Mouse (Mus musculus) hindbrain, embryonic 10.5 days (tissue): ENCODE measurements around the gene Alkbh3. TPM values are rescaled to one million over a fixed set of nuclear protein-coding genes. Genes with fewer than 3 reads are reported as not detected.
A peak's percentile ranks its signal among the peaks of the same experiment; 100 is the strongest.

Experiments
- DNase-seq: peaks from one replicate; pipeline ENCODE4 v3.0.0-alpha.2; 2017; ENCODE audit warnings: low spot score
- H3K27ac ChIP-seq: fragments of 300-500 bp; sonication (generic); 2 replicates; pipeline ENCODE4 v1.5.1; 2016; ENCODE audit warnings: mild to moderate bottlenecking, moderate library complexity
- H3K27me3 ChIP-seq: fragments of 300-500 bp; sonication (generic); 2 replicates; pipeline ENCODE4 v1.6.1; 2016; ENCODE audit warnings: mild to moderate bottlenecking; ENCODE audit not compliant: poor library complexity, insufficient read depth, severe bottlenecking
- H3K36me3 ChIP-seq: fragments of 300-500 bp; sonication (generic); 2 replicates; pipeline ENCODE4 v1.6.1; 2016; ENCODE audit warnings: mild to moderate bottlenecking, moderate library complexity
- H3K4me1 ChIP-seq: fragments of 300-500 bp; sonication (generic); replicated peaks from 2 replicates; pipeline ENCODE4 v1.6.1; 2016; ENCODE audit warnings: mild to moderate bottlenecking
- H3K4me3 ChIP-seq: fragments of 300-500 bp; sonication (generic); 2 replicates; pipeline ENCODE4 v1.5.1; 2016; ENCODE audit warnings: mild to moderate bottlenecking, moderate library complexity
- H3K9me3 ChIP-seq: fragments of 300-500 bp; sonication (generic); 2 replicates; pipeline ENCODE4 v1.6.1; 2016; ENCODE audit warnings: mild to moderate bottlenecking, moderate library complexity
- WGBS: fragments of 180-500 bp; shearing (Covaris S2); methylation state at CpG from one replicate; pipeline ENCODE4 v1.1.7; 2016; 5-methylcytosine and 5-hydroxymethylcytosine counted together
- polyA plus RNA-seq: library from polyadenylated mRNA; unstranded; fragments of >200 nt; fragmentation: Nextera tagmentation; extraction: Ambion mirVana; gene quantifications from 2 replicates; pipeline ENCODE4 v1.2.1, GENCODE M21; 2016

Alkbh3 gene
- polyA plus RNA-seq, 1 experiment from 2014 or later = 58.7 TPM

DNA sequence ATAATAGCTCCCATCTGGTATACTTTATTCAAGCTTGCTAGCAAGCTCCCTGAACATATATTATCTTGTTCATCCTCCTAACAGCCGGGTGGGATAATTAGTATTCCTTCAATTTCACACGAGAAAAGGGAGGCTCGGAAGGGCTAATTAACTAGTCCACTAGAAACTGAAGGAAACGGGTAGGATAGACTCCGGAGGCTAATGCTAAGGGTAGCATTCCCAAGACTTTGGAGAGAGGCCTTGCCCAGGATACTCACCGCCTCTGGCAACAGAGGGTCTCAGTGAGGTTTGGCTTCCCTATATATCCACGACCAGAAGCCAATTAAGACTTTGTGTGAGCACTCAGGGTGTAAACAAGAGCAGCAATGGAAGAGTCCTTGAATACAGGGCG is 52.8 kb downstream of the Alkbh3 start:
- Histone ChIP-seq H3K4me3 (no peak overlapping the region), H3K4me1 (peaks cover 36% of the 10 kb centered on the region), H3K36me3 (no peaks in the 10 kb centered on the region), H3K27ac (no peak overlapping the region), H3K9me3 (no peaks in the 10 kb centered on the region), H3K27me3 (peaks cover 72% of the 10 kb centered on the region)
- 56% methylated on average over 8 of the region's 8 CpGs for WGBS
- no peak for DNase-seq

DNA sequence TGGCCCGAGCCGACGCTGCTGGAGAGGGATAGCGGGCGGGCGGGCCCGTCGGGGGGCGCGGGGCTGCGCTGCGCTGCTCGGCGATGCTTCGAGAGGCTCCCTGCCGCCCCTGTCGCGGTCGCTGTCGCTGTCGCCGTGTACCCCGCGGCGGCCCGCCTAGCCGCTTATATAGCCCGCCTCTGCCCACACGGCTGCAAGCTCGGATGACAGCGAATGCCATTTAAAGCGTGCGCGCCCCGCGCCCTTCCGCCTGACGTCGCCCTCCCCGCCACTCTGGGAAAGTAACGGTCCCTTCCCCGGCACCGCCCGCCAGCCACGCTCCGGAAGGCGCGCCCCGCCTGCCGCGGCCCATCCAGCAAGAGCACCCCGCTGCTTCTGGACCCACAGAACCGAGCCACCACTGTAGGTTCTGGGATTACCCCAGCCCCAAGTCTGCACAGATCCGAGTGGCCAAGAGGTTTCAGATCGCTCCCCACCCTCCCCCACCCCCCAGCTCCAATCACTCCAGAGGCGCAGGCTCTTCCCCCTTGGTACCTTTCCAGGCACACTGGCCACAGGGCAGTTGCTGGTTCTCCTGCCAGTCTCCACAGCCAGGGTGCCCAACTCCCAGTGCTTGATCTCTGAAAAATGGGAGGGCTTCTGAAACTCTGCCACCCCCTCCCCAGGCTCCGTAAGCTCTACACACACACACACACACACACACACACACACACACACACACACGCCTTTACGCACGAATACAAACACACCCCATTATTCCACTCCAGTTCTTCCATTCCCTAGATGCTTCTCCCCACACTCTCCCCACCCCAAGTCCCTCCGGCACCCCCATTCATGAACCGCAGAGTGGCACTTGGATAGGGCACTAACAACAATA is 53.5 kb downstream of the Alkbh3 start, which contains the start of gene Gm13889:
Gm13889 (minus strand) TSS at position 294 of the 877 bp plus-strand sequence.
- no peaks in the 10 kb centered on the region for H3K36me3 ChIP-seq
- H3K4me3 ChIP-seq = peak within 1 kb of the TSS; percentile 71
- peak; percentile 55 for DNase-seq
- H3K27me3 ChIP-seq = peaks cover 76% of the 10 kb centered on the region
- WGBS = 4% methylated on average over 61 of the region's 62 CpGs
- H3K27ac ChIP-seq = peak within 1 kb of the TSS; percentile 87
- H3K9me3 ChIP-seq = no peaks in the 10 kb centered on the region
- peaks cover 36% of the 10 kb centered on the region for H3K4me1 ChIP-seq

DNA sequence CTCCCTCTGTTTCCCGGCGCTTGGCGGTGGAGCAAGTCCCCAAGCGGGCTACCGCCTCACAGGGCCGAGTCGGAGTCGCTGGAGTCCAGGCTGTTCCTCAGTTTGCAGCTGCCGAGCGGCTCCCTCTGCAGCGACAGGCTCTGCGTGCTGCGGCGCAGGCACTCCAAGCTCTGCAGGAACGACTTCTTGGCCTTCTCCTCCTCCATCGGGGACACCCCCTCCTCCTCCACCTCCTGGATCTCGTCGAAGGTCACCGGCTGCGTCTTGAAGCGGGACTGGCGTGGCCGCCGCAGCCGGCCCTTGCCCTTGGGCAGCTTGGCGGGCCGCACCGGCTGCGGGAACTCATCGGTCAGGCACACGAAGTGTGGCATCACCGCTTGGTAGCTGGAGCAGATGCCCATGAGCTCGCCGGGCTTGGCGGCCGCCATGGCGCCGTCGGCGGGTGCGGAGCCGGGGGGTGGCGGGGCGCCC is 54.2 kb downstream of the Alkbh3 start:
- Histone ChIP-seq H3K27me3 (peaks cover 76% of the 10 kb centered on the region), H3K36me3 (no peaks in the 10 kb centered on the region), H3K9me3 (no peaks in the 10 kb centered on the region), H3K4me3 (peak overlapping the region; percentile 71), H3K4me1 (peaks cover 36% of the 10 kb centered on the region), H3K27ac (peak overlapping the region; percentile 87)
- under 1% methylated on average over 44 of the region's 44 CpGs for WGBS
- DNase-seq = peak; percentile 79

DNA sequence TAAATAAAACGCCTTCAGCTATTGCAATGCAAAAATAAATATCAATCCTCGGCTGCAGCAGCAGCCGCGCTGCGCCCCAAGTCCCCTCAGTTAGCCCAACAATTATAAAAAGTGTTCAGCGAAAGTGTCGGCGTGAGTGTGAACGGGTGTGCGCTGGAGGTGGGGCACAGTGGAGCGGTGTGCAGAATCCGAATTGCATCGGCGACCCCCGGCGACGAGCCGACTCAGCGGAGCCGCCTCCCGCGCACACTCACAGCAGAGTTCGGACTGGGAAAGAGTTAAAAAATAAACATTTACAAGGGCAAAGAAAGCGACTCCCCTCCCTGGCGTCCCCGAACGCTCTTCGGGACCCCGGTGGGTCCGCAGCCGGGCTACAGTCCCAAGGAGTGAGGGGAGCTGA is 54.7 kb downstream of the Alkbh3 start:
- H3K27me3 ChIP-seq = peaks cover 76% of the 10 kb centered on the region
- peak overlapping the region; percentile 87 for H3K27ac ChIP-seq
- no peak for DNase-seq

DNA sequence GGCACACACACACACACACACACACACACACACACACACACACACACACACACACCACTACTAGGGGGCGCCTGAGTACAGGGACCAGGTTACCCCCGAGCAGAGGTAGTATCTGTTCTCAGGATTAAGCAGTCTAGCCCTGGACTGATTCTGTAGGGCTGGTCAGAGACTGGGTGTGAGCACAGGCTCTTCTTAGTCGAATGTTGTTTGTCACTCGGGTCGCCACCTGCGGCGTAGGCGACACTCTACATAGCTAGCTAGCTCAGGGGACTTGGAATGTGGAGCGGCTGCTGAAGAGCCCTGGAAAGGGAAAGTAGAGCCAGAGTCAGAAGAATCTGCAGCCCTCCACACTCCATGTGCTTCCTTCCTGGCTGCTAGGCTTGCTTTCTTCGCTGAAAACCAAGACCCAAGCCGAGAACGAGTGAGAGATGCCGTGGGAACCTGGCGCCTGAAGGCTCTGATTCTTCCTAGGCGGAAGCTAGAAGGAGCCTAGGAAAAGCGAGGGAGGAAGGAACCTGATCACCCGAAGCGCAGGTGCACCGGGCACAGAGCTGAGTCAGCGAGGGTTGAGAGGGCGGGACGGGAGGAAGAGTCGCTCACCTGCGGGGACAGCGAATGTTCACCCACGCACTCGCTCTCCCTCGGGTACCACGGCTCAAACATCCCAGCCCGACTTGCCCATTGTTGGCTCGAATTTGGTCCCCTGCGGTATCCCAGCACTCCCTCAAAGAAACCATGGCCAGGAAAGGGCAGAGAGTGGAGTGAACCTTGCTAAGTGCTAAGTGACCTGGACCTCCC is 55.6 kb downstream of the Alkbh3 start:
- H3K27ac ChIP-seq = no peak overlapping the region
- peak; percentile 44 for DNase-seq
- under 1% methylated on average over 32 of the region's 32 CpGs for WGBS
- H3K9me3 ChIP-seq = no peaks in the 10 kb centered on the region
- H3K36me3 ChIP-seq = no peaks in the 10 kb centered on the region
- peaks cover 36% of the 10 kb centered on the region for H3K4me1 ChIP-seq
- H3K4me3 ChIP-seq = peak overlapping the region; percentile 71
- H3K27me3 ChIP-seq = peaks cover 69% of the 10 kb centered on the region

More for the DNA sequence above, 54.7 kb downstream of the Alkbh3 start:
- H3K4me3 ChIP-seq = peak overlapping the region; percentile 71
- H3K36me3 ChIP-seq = no peaks in the 10 kb centered on the region
- H3K9me3 ChIP-seq = no peaks in the 10 kb centered on the region
- WGBS = under 1% methylated on average over 31 of the region's 31 CpGs
- H3K4me1 ChIP-seq = peaks cover 36% of the 10 kb centered on the region

DNA sequence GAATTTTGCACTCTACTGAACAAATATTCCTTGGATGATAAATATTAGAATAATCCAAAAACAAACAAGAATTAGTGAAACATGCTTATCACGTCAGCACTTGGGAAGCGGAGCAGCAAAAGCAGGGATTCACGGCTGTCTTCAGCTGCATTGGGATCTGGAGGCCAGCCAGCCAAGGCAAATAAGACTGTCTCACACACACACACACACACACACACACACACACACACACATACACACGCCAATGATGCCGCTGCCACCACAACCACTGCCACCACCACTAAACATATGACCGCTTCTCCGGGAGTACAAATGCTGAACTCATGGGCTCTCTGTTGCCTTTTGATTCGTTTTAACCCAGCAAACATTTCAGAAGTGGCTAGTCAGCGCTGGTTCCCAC is 56.9 kb downstream of the Alkbh3 start:
- H3K27me3 ChIP-seq = peaks cover 68% of the 10 kb centered on the region

DNA sequence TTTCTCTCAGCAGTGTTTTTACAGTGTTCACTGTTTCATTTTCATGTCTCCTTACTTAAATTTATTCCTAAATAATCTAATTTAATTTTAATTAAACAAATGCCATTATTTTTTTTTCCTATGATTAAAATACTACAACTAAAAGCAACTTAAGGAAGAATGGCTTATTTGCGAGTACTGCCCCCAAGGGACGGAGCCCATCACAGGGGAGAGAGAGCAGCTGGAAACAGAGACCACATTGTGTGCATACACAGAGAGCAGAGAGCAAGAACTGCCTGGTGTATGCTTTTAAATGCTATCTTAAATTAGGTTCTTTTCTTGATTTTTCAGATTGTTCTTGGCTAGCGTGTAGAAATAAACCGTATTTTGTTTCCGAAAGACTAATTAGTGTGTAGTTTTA is 63.6 kb downstream of the Alkbh3 start:
- no peak for DNase-seq
- Histone ChIP-seq H3K4me1 (no peaks in the 10 kb centered on the region; the same call in 1 of the 2 replicates), H3K36me3 (no peaks in the 10 kb centered on the region), H3K4me3 (no peak overlapping the region), H3K9me3 (peaks cover 8% of the 10 kb centered on the region), H3K27me3 (peaks cover 5% of the 10 kb centered on the region; the same call in 1 of the 2 replicates), H3K27ac (no peak overlapping the region)
- WGBS = 61% methylated on average over 5 of the region's 5 CpGs

More for the DNA sequence above, 56.9 kb downstream of the Alkbh3 start:
- 86% methylated on average over 9 of the region's 9 CpGs for WGBS
- peaks cover 36% of the 10 kb centered on the region for H3K4me1 ChIP-seq
- H3K4me3 ChIP-seq = no peak overlapping the region
- H3K36me3 ChIP-seq = no peaks in the 10 kb centered on the region
- no peak for DNase-seq
- no peak overlapping the region for H3K27ac ChIP-seq
- H3K9me3 ChIP-seq = no peaks in the 10 kb centered on the region

DNA sequence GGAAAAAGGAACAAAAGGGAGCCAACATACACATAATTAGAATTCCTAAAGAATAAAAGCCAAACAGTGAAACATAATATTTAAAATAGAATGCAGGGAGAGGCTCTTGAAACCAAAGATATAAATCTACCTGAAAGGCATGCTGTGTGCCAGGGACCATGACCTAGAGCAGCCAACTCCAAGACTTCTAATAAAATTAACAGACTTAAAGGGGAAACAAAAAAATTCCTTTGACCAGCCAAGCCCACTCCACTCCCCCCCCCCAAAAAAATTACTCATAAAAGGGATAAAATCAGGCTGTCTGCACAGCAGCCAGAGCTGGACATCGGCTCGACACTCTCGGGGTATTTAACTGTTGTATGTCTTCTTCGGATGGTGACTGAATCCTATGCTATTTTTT is 65.8 kb downstream of the Alkbh3 start:
- Histone ChIP-seq H3K4me1 (no peaks in the 10 kb centered on the region; the same call in 1 of the 2 replicates), H3K4me3 (no peak overlapping the region), H3K36me3 (no peaks in the 10 kb centered on the region), H3K27me3 (peaks cover 3% of the 10 kb centered on the region; the same call in 1 of the 2 replicates), H3K9me3 (peaks cover 8% of the 10 kb centered on the region), H3K27ac (no peak overlapping the region)
- 92% methylated on average over 4 of the region's 4 CpGs for WGBS
- DNase-seq = no peak

DNA sequence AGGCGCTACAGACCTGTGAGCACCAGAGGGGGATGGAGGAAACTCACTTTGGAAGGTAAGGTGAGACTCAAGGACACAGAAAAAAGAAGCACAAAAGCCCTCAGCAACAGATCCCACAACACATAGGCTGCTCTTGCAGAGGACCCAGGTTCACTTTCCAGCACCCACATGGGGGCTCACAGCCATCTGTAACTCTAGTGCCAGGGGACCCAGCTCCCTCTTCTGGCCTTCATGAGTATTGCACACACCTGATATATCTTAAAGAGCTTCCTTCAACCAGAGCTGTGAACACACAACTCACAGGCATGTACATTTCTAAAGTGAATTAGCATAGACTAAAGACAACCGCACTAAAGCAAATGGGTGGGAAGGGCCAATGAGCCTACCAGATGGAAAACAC is 66.5 kb downstream of the Alkbh3 start:
- H3K4me3 ChIP-seq = no peak overlapping the region
- no peaks in the 10 kb centered on the region; the same call in 1 of the 2 replicates for H3K4me1 ChIP-seq
- no peak overlapping the region for H3K27ac ChIP-seq
- no peaks in the 10 kb centered on the region for H3K36me3 ChIP-seq
- DNase-seq = no peak
- H3K9me3 ChIP-seq = peaks cover 8% of the 10 kb centered on the region
- WGBS = 87% methylated on average over 2 of the region's 2 CpGs
- H3K27me3 ChIP-seq = no peaks in the 10 kb centered on the region

DNA sequence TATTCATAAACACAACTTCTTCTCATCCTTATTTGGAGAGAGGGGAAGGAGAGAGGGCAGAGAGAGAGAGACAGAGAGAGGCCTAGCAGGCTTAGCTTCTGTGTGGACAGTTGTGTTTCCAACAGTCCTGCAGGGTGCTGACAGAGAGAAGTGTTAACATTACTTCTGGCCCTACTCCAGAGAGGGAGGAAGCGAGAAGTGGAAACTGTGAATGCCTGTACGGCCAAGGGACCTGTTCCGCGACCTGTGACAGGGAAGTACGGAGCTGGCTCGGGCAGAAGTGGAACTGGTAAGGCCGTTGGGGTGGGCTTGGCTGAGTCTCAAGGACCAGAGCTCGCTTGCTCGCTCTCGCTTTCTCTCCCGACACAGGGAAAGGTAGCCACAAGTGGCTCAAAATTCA is 68.9 kb downstream of the Alkbh3 start:
- 84% methylated on average over 11 of the region's 11 CpGs for WGBS
- Histone ChIP-seq H3K36me3 (no peaks in the 10 kb centered on the region), H3K9me3 (peaks cover 8% of the 10 kb centered on the region), H3K27ac (no peak overlapping the region), H3K27me3 (no peaks in the 10 kb centered on the region), H3K4me1 (no peaks in the 10 kb centered on the region), H3K4me3 (no peak overlapping the region)
- no peak for DNase-seq

DNA sequence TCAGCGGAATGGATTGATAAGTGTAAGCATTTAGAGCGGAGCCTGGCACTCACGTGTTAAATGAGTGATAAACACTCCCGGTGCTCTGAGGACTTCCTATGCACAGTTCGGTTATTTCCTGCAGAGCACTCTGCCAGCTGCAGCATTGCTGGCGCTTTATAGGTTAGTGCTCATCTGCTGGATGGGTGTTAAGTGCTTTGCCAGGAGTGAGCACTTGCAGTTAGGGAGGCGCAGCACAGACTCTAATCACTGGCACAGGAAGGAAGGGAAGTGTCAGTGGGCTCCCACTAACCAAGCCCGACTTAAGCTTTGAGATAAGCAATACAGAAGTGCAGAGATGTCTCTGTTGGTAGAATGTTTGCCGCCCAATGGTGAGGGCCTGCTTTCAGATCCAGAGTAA is 72.1 kb downstream of the Alkbh3 start:
- H3K4me3 ChIP-seq = no peak overlapping the region
- no peak overlapping the region for H3K27ac ChIP-seq
- 80% methylated on average over 9 of the region's 9 CpGs for WGBS
- H3K36me3 ChIP-seq = no peaks in the 10 kb centered on the region
- H3K4me1 ChIP-seq = no peaks in the 10 kb centered on the region
- peaks cover 5% of the 10 kb centered on the region for H3K9me3 ChIP-seq
- DNase-seq = no peak
- no peaks in the 10 kb centered on the region for H3K27me3 ChIP-seq
